Mouse (Mus musculus) NIH3T3 (cell line): Measurements from ENCODE around the gene Trim9.
A peak's percentile ranks its signal among the peaks of the same experiment; 100 is the strongest.

Source experiments
- DNase-seq: peaks from one replicate; pipeline ENCODE4 v3.0.0-alpha.2; 2012; ENCODE audit warnings: low read depth

Gene Trim9

DNA sequence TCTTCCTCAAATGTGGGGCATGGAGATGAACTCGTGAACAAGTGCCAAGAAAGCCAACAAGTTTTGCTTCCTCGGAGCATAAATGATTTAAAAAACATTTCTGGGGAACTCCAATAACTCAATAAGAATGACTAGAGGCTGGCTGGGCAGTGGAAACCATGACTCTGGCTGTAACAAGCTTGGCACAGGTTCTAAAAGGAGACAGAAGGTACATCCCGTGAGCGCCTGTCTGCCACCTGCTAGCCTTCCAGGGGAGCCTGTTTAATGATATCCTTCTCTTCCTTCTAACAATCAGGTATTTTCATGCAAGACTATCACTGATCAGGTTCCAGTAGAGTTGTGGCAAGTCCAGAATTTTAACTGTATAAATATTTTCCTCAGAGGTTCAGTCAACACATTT, 134.9 kb downstream of the Trim9 start:
- DNase-seq = no peak

GRCm38 (mm10) chr12:70208214-70208613, 139.2 kb downstream of the Trim9 start:
- no peak for DNase-seq

DNA sequence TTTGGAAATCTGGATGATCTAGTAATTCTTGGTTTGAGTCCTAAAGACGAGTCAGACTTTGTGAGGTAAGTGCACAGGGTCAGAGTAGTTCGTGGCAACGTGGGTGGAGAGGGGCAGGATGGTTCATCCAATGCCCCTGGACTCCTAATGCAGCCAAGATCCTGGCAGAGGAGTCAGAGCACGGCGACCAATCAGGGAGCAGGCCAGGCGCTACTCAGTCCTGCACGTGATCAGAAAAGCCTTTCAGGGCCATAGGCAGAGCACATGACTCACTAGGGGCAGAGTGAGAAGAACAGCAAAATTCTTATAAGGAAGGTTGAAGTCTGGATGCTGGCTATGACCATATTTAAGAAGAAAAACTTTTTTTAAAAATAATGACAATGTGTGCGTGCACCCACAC, 143.0 kb downstream of the Trim9 start:
- peak; percentile 46 for DNase-seq

DNA sequence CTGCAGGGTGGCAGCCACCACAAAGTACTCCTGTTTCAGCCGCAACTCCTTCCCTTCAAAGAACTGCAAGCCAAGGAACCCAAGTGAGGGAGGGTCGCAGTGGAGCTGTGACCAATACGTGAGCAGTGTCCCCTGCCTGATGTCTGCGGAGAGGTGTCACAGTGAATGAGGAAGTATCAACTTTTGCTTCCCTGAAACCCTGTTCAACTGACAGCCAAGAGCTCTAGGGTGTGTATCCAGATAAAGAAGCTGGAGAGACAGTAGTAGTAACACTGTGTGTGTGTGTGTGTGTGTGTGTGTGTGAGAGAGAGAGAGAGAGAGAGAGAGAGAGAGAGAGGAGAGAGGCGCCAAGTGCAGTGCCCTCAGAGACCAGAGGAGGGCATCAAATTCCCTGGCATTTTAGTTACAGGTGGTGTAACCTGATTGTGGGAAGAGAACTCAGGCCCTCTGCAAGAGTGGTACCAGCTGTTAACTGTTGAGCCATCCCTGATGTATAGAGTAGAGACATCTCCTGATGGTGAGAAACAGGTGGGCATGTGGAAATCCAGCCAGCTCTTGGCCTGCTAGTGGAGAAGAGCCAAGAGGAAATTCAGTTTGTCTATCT, 145.4 kb downstream of the Trim9 start:
- no peak for DNase-seq

DNA sequence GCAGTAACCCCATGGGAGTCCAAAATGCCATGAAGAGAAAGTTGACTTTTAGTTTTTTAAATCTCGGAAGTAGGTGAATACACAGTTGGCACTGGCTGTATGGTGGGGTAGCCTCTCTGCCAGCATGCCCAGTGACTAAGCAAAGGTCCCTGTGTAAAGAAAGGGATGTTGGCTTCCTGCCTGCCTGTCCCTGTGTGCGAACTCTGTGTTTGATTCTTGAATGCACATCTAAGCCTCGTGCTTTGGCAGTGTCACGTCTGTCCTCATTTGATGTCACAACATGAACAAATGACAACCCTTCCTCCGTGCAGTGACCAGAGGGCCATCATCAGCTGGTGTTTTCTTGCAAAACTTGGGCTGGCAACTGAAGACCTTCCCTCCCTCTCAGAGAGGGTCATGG, 151.1 kb downstream of the Trim9 start:
- DNase-seq = no peak

DNA sequence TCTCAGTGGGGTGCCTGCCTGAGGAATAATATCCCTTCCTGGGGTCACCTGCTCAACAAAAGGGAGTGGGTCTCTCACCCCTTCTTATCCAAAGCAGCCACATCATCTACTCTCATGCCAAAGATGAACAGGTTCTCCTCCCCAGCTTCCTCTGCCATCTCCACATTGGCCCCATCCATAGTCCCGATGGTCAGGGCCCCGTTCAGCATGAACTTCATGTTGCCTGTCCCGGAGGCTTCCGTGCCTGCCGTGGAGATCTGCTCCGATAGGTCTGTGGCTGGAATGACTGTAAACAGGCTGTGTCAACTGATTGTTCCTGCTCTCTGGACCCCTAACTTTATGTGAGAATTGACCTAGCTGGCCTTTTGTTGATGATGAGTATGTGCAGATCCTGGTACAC, 152.0 kb downstream of the Trim9 start:
- no peak for DNase-seq
